Mouse (Mus musculus) heart, embryonic 12.5 days (tissue): ENCODE measurements around the gene Ugt1a10. TPM values are rescaled to one million over a fixed set of nuclear protein-coding genes. Genes with fewer than 3 reads are reported as not detected.
"Not testable (repeated sequence)": the region's sequence is repeated elsewhere in the genome, so short reads cannot be mapped to it uniquely, and the experiment has no call there.

Experiments used
- ATAC-seq: fragments of 200-750 bp; cut with Nextera tagmentation; 2 replicates; pipeline ENCODE4 v1.8.0; 2017; ENCODE audit warnings: moderate TSS enrichment, moderate library complexity; ENCODE audit not compliant: insufficient number of reproducible peaks, low FRiP score
- H3K27ac ChIP-seq: fragments of 300-500 bp; sonication (generic); 2 replicates; pipeline ENCODE4 v1.5.1; 2016; ENCODE audit warnings: mild to moderate bottlenecking, moderate library complexity; ENCODE audit not compliant: poor library complexity, severe bottlenecking
- H3K27me3 ChIP-seq: fragments of 300-500 bp; sonication (generic); replicated peaks from 2 replicates; pipeline ENCODE4 v1.6.1; 2016; ENCODE audit warnings: mild to moderate bottlenecking, moderate library complexity
- H3K36me3 ChIP-seq: fragments of 300-500 bp; sonication (generic); 2 replicates; pipeline ENCODE4 v1.6.1; 2016; ENCODE audit warnings: mild to moderate bottlenecking, moderate library complexity
- H3K4me1 ChIP-seq: fragments of 300-500 bp; sonication (generic); replicated peaks from 2 replicates; pipeline ENCODE4 v1.6.1; 2016; ENCODE audit warnings: mild to moderate bottlenecking
- H3K4me2 ChIP-seq: fragments of 300-500 bp; sonication (generic); 2 replicates; pipeline ENCODE4 v1.6.1; 2016; ENCODE audit warnings: mild to moderate bottlenecking, moderate library complexity
- H3K4me3 ChIP-seq: fragments of 300-500 bp; sonication (generic); 2 replicates; pipeline ENCODE4 v1.5.1; 2016; ENCODE audit warnings: mild to moderate bottlenecking
- H3K9ac ChIP-seq: fragments of 300-500 bp; sonication (generic); 2 replicates; pipeline ENCODE4 v1.6.1; 2016; ENCODE audit warnings: mild to moderate bottlenecking, moderate library complexity
- H3K9me3 ChIP-seq: fragments of 300-500 bp; sonication (generic); replicated peaks from 2 replicates; pipeline ENCODE4 v1.6.1; 2016; ENCODE audit warnings: mild to moderate bottlenecking, moderate library complexity
- WGBS: fragments of 180-500 bp; shearing (Covaris S2); methylation state at CpG from one replicate; pipeline ENCODE4 v1.1.7; 2016; 5-methylcytosine and 5-hydroxymethylcytosine counted together
- polyA plus RNA-seq: library from polyadenylated mRNA; unstranded; fragments of >200 nt; fragmentation: Nextera tagmentation; extraction: Ambion mirVana; gene quantifications from 2 replicates; pipeline ENCODE4 v1.2.1, GENCODE M21; 2016

The Ugt1a10 gene
- polyA plus RNA-seq, 1 experiment from 2014 or later = not detected

DNA sequence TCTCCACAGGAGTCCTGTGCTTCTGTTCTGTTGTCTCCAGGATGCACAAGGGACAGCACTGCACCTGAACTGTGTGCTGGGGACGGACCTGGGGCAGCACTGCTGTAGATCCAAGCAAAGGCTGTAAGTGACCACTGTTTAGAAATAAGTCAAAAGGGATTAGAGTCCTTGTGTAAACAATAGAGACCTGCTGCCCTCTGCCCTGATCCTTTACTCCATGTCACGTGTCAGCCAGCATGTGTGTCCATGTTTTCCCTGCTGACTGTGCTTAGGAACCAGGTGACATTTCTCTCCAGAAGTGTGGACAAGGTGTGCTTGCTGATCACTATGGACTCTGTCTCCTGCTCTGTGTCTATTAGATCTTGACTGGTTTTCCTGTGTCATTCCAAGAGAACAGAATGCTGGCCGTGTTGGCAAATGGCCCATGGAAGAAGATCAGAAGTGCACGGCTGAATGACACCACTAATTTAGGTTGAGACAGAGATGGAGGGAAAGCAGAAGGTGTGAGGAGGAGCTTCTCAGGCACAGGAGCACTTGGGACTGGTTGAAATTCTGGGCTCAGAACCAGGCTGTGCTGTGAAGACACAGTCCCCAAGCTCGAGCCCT is 10.3 kb upstream of the Ugt1a10 start:
- not testable (repeated sequence) for H3K9ac ChIP-seq, H3K4me3 ChIP-seq, H3K4me2 ChIP-seq, ATAC-seq, H3K9me3 ChIP-seq, H3K27ac ChIP-seq, H3K27me3 ChIP-seq, H3K4me1 ChIP-seq, H3K36me3 ChIP-seq
- 69% methylated on average over 4 of the region's 5 CpGs for WGBS

DNA sequence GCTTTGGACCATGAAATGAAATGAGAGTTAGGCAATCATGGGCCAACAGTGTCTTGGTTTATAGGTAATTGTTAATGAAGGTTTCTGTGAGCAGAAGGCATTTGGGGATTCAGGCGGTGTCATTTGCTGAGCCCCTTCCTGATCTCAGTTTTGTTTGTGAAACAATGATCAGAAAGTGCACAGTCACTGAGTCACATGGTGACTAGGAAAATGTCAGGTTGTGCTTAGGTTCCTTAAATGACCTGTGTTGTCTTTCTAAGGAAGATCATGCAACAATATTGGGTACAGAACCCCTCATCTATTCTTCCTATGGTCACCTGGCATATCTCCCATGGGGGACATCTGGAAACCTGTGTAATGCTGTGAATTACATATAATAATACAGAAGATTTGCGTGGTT is 7.8 kb upstream of the Ugt1a10 start:
- not testable (repeated sequence) for H3K36me3 ChIP-seq, ATAC-seq, H3K4me2 ChIP-seq, H3K4me1 ChIP-seq, H3K9me3 ChIP-seq, H3K27me3 ChIP-seq, H3K27ac ChIP-seq, H3K4me3 ChIP-seq, H3K9ac ChIP-seq
- 73% methylated on average over 2 of the region's 2 CpGs for WGBS

DNA sequence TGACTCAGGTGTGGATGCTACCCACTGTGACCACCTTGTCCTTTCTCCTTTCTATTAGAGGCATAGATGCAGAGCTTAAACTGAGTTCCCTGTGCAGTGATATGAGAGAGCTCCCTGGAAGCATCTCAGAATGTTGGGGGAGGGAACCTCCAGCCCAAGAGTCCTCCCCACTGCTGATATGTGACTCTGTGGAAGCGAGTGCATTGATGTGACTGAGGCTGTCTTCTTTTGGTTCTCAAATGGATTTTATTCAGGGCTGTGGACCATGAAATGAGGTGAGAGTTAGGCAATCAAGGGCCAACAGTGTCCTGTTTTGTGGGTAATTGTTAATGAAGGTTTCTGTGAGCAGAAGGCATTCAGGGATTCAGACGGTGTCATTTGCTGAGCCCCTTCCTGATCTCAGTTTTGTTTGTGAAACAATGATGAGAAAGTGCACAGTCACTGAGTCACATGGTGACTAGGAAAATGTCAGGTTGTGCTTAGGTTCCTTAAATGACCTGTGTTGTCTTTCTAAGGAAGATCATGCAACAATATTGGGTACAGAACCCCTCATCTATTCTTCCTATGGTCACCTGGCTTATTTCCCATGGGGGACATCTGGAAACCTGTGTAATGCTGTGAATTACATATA is 11.4 kb downstream of the Ugt1a10 start:
- H3K27me3 ChIP-seq, H3K27ac ChIP-seq, H3K9ac ChIP-seq, ATAC-seq, H3K4me3 ChIP-seq, H3K4me2 ChIP-seq, H3K4me1 ChIP-seq, H3K36me3 ChIP-seq, H3K9me3 ChIP-seq: not testable (repeated sequence)
- 48% methylated on average over 1 of the region's 2 CpGs for WGBS

- Histone ChIP-seq H3K9me3 (no peaks in the 10 kb centered on the region), H3K27me3 (no peaks in the 10 kb centered on the region), H3K36me3 (no peaks in the 10 kb centered on the region), H3K9ac (no peak within 1 kb of the TSS), H3K4me2 (no peak within 1 kb of the TSS), H3K4me3 (no peak within 1 kb of the TSS), H3K4me1 (no peaks in the 10 kb centered on the region), H3K27ac (no peak within 1 kb of the TSS)
- WGBS = 69% methylated on average over 2 of the region's 2 CpGs
- no peak for ATAC-seq
Observed at GRCm38 (mm10) chr1:88070495-88070894, 15.3 kb downstream of the Ugt1a10 start, which contains the start of gene Ugt1a9. Ugt1a9 (plus strand) TSS chr1:88070800.

DNA sequence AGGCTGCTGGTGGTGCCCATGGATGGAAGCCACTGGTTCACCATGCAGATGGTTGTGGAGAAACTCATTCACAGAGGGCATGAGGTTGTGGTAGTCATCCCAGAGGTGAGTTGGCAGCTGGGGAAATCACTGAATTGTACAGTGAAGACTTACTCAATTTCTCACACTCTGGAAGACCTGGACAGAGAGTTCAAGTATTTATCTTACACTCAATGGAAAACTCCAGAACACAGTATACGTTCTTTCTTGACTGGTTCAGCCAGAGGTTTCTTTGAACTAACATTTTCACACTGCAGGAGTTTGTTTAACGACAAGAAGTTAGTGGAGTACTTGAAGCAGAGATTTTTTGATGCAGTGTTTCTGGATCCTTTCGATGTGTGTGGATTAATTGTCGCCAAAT is 15.7 kb downstream of the Ugt1a10 start:
- Histone ChIP-seq H3K4me3 (no peak overlapping the region), H3K4me2 (no peak overlapping the region)

DNA sequence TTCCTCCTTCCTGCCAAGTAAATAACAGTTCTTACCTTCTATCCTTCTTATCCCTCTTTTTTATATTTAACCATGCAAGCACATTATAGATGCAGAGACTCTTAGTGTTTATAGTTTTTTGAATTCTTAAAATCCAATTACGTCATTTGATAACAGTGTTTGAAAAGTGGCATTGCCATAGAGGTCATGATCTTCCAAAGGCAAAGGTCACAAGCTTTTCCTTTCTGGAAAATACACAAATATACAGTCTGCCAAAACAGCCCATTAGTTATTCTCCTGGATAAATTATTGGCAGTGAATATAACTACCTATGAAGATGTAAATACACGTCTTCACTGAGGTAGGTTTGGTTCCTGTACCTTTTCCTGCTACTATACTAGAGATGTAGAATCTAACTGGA is 19.3 kb downstream of the Ugt1a10 start:
- 76% methylated on average over 2 of the region's 2 CpGs for WGBS
- no peak overlapping the region for H3K4me2 ChIP-seq
- no peaks in the 10 kb centered on the region for H3K36me3 ChIP-seq
- H3K4me1 ChIP-seq = no peaks in the 10 kb centered on the region
- no peaks in the 10 kb centered on the region for H3K9me3 ChIP-seq
- ATAC-seq = no peak
- no peak overlapping the region for H3K27ac ChIP-seq
- H3K4me3 ChIP-seq = no peak overlapping the region
- H3K9ac ChIP-seq = no peak overlapping the region
- H3K27me3 ChIP-seq = no peaks in the 10 kb centered on the region

More for the DNA sequence above, 15.7 kb downstream of the Ugt1a10 start:
- WGBS = 74% methylated on average over 4 of the region's 4 CpGs
- ATAC-seq = no peak
- H3K27me3 ChIP-seq = no peaks in the 10 kb centered on the region
- H3K4me1 ChIP-seq = no peaks in the 10 kb centered on the region
- H3K36me3 ChIP-seq = no peaks in the 10 kb centered on the region
- H3K9me3 ChIP-seq = no peaks in the 10 kb centered on the region
- H3K27ac ChIP-seq = no peak overlapping the region
- H3K9ac ChIP-seq = no peak overlapping the region

DNA sequence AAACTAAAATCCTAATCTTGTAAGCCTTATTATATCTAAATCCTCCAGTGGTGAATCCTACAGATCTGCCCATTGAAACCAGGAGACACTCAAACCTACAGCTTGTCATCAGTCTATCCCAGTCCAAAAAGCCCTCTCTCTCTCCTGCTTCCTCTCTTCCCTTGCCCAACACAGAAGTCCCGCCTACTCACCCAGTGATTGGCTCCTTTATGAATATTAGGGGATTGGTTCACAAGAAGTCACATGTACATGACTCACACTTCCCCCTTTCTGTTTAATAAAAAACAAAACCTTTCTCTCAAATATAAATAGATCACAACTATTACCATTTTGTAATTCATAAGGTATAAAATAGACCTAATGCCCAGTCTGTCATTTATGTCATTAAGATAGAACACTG is 21.9 kb downstream of the Ugt1a10 start:
- Histone ChIP-seq H3K9ac (no peak overlapping the region), H3K4me3 (no peak overlapping the region), H3K36me3 (no peaks in the 10 kb centered on the region), H3K9me3 (no peaks in the 10 kb centered on the region), H3K27me3 (no peaks in the 10 kb centered on the region), H3K4me1 (no peaks in the 10 kb centered on the region), H3K4me2 (no peak overlapping the region), H3K27ac (no peak overlapping the region)
- 78% methylated on average over 1 of the region's 1 CpGs for WGBS
- no peak for ATAC-seq

GRCm38 (mm10) chr1:88081670-88082069 is 26.5 kb downstream of the Ugt1a10 start:
- no peaks in the 10 kb centered on the region for H3K9me3 ChIP-seq
- no peaks in the 10 kb centered on the region for H3K36me3 ChIP-seq
- H3K9ac ChIP-seq = no peak overlapping the region
- no peak overlapping the region for H3K27ac ChIP-seq
- H3K4me1 ChIP-seq = no peaks in the 10 kb centered on the region
- WGBS = 82% methylated on average over 1 of the region's 1 CpGs
- no peaks in the 10 kb centered on the region for H3K27me3 ChIP-seq
- no peak for ATAC-seq
- no peak overlapping the region for H3K4me3 ChIP-seq
- no peak overlapping the region for H3K4me2 ChIP-seq

- Histone ChIP-seq H3K9ac (no peak overlapping the region), H3K4me1 (no peaks in the 10 kb centered on the region), H3K4me2 (no peak overlapping the region), H3K27me3 (no peaks in the 10 kb centered on the region), H3K27ac (no peak overlapping the region), H3K36me3 (no peaks in the 10 kb centered on the region), H3K4me3 (no peak overlapping the region), H3K9me3 (no peaks in the 10 kb centered on the region)
- no peak for ATAC-seq
- WGBS = 51% methylated on average over 1 of the region's 1 CpGs
Observed at GRCm38 (mm10) chr1:88086125-88086524, 30.9 kb downstream of the Ugt1a10 start.

DNA sequence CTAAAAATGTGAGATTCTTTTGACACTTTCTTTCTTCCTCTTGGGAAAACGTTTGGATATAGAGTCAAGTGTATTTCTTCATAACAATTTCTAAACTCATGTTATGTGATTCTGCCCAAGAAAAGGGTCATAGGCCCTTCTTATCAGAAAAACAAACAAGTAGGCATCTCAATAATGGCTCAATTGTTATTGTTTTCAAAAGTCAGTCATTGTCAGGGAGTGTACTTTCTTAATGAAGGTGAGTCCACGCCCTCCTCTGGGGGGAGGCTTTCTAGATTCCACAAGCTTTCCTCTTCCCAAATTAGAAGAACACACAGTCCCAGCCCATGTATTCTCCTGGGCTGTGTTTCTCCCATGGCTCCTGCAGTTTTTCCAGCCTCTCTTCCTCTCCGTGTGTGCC is 32.3 kb downstream of the Ugt1a10 start, which contains the start of gene Ugt1a8:
Gene Ugt1a8, plus strand, starts transcription at position 301 of the 400 bp plus-strand sequence.
- no peak within 1 kb of the TSS for H3K9ac ChIP-seq
- 60% methylated on average over 3 of the region's 3 CpGs for WGBS
- H3K4me3 ChIP-seq = no peak within 1 kb of the TSS
- H3K36me3 ChIP-seq = no peaks in the 10 kb centered on the region
- H3K27ac ChIP-seq = no peak within 1 kb of the TSS
- H3K27me3 ChIP-seq = no peaks in the 10 kb centered on the region
- no peaks in the 10 kb centered on the region for H3K4me1 ChIP-seq
- H3K4me2 ChIP-seq = no peak within 1 kb of the TSS
- no peaks in the 10 kb centered on the region for H3K9me3 ChIP-seq
- ATAC-seq = no peak

DNA sequence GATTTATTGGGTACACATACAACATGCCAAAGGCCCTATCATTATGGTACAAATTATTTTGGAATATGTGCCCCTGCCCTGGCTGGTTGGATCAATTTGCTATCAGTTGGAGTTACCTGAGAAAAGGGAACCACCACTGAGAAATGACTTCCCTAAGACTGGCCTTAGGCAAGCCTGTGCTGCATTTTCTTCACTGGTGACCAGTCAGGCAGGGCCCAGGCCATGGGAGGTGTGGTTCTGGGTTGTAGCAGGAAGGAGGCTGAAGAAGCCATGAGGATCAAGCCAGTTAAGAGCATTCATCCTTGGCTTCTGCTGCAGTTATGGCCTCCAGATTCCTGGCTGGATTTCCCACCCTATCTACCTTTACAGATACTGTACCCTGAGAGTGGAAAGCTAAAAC is 37.2 kb downstream of the Ugt1a10 start:
- no peak overlapping the region for H3K27ac ChIP-seq
- no peak overlapping the region for H3K9ac ChIP-seq
- no peaks in the 10 kb centered on the region for H3K27me3 ChIP-seq
- H3K4me3 ChIP-seq = no peak overlapping the region
- no peaks in the 10 kb centered on the region for H3K9me3 ChIP-seq
- H3K4me1 ChIP-seq = 0 out of 2 replicates have a peak, but pooled peaks cover 2% of the 10 kb centered on the region
- no peak for ATAC-seq
- no peak overlapping the region for H3K4me2 ChIP-seq
- no peaks in the 10 kb centered on the region for H3K36me3 ChIP-seq

DNA sequence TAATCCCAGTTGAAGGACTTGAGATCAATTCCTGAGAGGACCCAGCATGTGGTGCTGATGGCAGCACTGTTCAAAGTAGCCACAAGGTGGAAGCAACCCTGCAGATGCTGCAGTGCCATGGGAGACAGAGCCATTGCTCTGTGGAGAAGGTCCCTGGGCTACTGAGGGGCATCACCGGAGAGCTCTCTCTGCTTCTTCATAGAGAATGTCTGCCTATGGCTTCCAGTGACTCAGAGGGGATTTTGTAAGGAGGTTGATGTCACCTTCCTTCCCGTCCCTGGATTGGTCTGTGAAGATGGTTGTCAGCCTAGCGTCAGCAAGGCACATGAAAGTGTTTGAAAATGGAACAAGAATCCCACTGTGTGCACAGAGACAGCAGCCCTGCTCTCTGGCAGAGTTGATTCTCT is 39.1 kb downstream of the Ugt1a10 start:
- not testable (repeated sequence) for H3K4me3 ChIP-seq, H3K9me3 ChIP-seq, H3K4me2 ChIP-seq, H3K36me3 ChIP-seq, H3K27me3 ChIP-seq, H3K27ac ChIP-seq, H3K4me1 ChIP-seq, H3K9ac ChIP-seq, ATAC-seq
- WGBS = 77% methylated on average over 3 of the region's 3 CpGs
